Mouse (Mus musculus) embryo, embryonic 9.5 days (tissue): Measurements from ENCODE around the gene Mief2.

Experiments
- DNase-seq: peaks from one replicate; pipeline ENCODE4 v3.0.0-alpha.2; 2017; ENCODE audit errors: extremely low spot score

The Mief2 gene

DNA sequence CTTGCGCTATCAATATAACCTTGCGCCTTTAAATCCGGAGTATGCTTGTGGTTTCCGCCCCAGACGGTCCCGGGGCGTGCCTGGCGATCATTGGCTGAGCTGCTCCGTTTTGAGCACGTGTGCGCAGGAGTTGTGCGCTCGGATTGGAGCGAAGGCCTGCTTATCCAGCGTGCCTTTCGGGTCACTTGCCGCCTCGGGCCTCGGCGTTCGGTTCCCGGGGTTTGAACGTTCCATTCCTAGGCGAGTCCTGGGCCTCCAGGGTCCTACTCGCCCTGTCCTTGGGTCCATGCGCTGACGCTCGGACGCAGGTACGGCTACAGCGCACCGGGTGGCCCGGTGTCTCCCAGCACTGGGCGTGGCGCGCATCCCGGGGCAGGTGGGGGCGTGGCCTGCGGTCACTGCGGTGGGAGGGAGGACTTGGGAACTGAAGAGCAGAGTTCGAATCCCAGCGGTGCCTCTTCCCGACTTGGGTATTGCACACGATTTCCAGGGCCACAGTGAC is at the start of gene Mief2:
Gene Mief2, plus strand, starts transcription at position 139 of the 502 bp plus-strand sequence.
- DNase-seq = peak; percentile 91

DNA sequence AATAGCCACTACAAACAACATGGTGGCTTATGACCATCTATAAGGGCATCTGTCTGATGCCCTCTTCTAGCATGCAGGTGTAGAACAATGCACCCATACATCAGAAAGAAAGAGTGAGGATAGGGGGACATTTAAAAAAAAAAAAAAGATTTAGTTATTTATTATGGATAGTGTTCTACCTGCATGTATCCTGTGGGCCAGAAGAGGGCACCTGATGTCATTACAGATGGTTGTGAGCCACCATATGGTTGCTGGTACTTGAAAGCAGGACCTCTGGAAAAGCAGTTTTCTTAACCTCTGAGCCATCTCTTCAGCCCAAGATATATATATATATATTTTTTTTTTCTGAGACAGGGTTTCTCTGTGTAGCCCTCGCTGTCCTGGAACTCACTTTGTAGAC is 32.0 kb upstream of the Mief2 start:
- DNase-seq = no peak

DNA sequence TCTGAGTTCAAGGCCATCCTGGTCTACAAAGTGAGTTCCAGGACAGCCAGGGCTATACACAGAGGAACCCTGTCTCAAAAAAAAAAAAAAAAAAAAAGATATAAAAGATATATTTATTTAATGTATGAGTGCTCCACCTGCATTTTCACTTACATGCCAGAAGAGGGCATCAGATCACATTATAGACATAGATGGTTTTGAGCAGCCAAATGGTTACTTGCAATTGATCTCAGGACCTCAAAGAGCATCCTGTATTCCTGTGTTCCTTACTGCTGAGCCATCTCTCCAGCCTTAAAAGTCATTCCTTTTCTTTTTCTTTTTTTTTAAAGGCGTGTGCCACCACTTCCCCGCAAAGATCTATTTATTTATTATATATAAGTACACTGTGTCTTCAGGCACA is 30.6 kb upstream of the Mief2 start:
- no peak for DNase-seq

DNA sequence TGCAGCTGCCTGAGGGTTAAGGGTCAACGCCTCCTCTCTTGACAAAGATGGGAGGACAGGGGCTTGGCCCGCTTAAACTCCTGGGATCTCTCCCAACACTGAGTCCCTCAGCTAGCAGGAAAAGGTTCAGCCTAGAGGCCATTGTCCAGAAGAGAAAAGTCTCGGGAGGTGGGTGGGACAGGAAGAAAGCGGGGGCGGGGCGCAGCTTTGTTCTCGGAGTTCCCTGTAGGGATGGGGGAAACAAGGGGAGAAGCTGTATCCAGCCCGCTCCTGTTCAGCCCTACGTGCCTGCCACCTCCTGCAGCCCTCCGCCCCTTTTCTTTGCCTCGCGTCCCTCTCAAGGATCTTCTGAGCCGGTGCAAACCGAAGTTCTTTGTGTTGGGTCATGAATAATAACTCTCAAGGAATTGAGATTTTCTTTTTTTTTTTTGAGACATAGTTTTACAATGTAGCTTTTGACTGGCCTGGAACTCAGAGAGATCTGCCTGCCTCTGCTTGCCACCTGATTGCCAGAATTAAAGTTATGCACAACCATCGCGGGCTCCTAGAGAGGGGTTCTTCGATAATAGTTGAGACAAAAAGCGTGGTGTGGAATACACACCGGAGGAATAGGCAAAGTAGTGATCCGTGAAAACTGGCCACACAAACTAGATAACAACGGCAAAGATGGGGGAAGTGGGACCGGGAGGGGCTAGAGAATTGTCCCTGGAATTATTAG is 29.2 kb upstream of the Mief2 start:
- DNase-seq = peak; percentile 89

DNA sequence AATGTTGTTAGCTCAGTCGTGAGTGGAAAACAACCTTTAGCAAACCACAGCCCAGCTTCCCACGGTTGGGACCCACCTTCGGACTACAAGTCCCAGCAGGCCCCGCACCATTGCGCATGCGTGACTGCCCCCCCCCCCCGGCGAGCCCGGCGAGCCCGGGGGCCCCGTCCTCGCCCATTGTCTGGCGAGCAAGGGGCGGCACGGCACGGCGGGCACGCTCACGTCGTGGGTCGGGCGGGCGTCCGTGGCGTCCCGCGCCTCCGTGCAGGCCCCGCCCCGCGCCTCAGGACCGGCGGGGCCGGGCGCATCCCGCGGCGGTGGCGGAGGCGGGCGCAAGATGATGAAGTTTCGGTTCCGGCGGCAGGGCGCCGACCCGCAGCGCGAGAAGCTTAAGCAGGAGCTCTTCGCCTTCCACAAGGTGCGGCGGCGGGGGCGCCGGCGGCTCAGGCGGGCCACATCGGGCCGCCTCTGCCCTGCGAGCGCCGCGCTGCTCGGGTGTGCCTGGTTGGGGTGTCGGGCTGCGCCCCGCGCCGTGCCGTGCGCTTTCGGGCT is 28.6 kb upstream of the Mief2 start, which contains the start of gene Llgl1:
Gene Llgl1, plus strand, starts transcription at position 200 of the 552 bp plus-strand sequence.
- peak; percentile 99 for DNase-seq

DNA sequence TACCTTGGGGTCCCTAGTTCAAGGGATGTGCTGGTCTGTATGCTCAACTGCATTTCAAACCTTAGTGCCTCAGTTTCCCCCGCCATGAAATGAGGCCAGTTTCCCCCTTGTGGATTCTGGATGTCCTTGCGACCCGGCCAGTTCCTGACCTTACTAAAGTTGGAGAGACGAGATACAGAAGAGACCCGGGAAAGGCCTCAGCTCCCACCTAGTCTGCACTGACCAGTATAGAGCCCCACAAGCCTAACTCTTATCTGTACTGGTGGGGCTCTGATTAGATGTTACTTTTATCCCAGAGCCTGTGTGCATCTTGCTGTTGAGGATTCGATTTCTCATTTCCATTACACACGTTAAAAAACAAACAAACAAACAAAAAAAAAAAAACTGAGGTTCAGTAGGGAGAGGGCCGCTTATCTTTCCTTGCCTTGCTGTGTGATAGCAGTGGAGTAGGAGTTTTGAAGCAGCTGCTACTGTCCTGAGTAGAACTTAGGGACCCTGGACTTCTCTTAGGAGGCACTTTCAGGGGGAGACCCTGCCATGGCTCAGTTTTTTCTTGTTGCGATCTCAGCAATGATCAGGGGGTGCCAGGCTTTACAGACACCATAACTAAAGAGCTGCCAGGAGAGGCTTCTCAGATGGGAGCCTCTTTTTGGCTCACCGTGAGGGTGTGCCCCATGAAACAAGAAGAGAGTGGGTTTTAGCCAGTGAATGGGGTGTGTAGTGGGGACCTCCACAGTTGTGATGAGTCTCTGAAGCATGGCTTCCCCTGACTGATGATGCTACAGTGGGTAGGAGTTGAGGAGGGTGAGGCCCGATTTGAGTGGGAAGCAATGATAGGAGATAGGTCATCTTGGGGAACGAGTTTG is 27.6 kb upstream of the Mief2 start:
- no peak for DNase-seq

DNA sequence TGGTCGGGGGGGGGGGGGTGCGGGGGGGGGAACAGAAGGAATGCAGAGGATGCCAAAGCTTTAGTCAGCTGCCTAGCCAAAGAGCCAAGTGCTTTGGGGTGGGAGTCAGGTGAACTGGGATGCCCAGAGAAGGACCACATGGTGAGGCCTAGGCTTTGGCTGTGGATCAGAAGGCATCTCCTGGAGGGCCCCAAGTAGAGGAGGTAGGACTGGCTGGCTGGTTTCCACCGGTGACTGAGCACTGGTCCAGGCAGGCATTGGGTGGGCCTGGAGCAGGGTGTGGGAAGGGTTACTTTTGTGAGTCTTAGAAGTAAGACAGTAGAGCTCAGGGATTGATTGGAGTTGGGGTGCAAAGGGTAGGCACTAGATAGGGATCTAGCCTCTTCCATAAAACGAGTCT is 26.6 kb upstream of the Mief2 start:
- no peak for DNase-seq

DNA sequence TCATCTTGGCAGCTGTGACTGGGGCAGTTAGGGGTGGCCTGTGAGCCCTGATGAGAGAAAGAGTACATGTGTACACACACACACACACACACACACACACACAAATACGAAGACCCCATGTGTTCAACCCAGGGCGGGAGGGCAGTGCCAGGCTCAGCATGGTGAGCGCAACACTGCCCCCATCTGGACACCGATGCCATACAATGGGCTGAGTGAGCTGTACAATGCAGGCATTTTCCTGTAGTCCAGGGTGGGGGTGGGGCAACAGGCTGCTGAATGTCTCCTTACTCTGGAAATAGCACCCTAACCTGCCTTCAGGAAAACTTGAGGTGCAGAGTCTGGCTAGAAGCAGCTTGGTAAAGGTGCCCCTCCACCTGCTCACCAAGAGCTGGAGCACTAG is 25.1 kb upstream of the Mief2 start:
- DNase-seq = peak; percentile 69

DNA sequence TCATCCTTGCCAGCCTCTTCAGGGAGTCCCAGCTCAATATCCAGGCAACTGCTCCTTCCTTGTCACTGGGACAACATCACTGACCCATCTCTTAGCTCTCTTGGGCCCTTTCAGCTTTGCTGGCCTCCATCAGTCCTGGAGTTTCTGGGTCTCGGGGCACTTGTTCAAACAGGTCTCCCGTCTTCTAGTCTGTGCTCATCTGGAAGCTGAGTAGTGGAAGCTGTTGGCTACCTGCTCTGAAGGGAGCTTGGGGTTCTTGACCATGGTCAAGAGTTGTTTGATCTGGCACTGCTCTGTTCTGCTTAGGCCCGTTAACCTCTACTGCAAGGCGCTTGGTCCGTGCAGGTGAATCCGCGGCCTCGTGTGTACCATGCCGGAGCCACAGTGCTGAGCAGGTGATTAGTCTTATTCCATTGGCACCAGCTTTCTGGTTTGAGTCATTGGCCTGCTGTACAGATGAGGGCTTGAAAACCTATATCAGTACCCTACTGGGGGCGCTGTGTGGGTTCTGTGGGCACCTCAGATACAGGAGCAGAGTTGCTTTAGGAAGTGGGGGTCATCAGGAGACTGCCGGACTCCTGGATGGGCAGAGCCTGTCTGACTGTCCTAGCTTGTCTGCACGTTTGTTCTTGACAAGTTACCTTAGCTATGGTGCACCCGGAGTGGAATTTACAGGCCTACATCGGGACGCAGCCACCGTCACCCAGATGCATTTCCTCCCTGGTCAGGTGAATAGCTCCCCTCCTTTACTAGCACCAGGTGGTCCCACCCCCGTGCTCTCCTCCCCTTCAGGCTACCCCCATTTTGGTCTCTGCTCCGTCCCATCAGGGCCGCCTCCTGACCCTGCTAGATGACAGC is 23.9 kb upstream of the Mief2 start:
- DNase-seq = no peak

DNA sequence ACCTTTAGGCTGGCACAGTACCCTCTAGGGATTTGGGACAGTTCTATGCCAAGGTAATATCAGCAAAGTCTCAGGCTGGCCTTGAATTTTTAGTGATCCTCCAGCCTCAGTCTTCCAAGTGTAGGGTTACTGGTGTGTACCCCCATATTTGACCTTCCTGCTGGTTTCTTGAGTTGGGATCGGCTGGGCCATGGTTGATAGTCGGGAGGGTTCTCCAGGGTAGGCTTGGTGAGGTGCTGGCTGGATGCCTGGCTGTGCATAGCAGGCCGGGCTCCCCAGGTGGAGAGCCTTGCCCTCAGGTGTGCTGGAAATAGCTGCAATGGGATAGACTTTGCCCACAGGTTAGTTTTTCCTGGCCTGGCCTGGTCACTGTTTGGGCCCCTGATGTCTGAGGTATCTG is 22.9 kb upstream of the Mief2 start:
- DNase-seq = no peak

DNA sequence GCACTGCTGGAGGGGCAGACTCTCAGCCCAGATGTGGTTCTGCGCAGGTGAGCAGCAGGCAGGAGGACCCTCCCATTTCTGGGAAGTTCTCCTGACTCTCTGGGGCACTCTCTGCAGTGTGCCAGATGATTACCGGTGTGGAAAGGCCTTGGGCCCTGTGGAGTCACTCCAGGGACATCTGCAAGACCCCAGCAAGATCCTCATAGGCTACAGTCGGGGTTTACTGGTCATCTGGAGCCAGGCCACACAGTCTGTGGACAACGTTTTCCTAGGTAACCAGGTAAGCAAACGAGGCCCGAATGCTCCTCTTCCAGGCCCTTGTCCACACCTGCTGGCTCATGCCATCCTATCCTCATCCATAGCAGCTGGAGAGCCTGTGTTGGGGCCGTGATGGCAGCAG is 22.1 kb upstream of the Mief2 start:
- DNase-seq = no peak

DNA sequence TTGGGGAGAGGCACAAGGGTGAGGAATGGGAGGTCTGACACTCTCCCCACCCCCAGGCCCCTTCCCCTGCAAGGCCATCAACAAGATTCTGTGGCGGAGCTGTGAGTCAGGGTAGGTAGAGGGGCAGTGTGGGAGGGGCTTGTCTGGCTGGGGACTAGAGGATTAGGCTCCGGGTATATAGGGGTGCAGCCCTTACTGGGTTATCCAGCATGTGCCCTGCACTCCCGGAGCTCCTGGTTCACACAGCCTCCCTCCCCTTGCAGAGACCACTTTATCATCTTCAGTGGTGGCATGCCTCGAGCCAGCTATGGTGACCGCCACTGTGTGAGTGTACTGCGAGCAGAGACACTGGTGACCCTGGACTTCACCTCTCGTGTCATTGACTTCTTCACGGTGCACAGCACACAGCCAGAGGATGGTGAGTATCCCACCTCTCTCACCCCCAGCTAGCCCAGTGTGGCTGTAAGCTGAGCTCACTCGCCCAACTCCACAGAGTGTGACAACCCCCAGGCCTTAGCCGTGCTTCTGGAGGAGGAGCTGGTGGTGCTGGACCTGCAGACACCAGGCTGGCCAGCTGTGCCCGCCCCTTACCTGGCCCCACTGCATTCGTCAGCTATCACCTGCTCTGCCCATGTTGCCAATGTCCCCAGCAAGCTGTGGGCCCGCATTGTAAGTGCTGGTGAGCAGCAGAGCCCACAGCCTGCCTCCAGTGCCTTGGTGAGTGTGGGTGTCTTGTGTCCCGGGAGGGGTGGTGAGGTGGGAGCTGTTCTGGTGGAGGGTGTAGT is 21.3 kb upstream of the Mief2 start:
- DNase-seq = no peak

DNA sequence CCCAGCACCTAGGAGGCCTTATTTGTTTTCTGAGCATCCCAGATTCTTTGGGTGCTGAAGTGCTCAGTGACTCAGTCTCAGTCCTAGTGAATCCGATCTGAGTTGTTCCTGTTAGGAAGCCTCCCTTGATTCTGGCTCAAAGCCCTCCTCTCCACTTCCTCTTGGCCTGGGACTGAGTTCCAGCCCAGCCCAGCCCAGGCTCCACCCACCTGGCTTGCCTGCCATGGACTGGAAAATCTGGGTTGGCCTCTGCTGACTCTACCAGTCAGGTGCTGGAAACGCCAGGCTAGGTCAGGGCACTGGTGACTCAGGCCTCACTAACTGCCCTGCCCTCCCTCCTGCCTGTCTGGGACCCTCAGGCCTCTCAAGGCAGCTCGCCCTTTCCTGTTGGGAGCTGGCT is 20.5 kb upstream of the Mief2 start:
- no peak for DNase-seq

DNA sequence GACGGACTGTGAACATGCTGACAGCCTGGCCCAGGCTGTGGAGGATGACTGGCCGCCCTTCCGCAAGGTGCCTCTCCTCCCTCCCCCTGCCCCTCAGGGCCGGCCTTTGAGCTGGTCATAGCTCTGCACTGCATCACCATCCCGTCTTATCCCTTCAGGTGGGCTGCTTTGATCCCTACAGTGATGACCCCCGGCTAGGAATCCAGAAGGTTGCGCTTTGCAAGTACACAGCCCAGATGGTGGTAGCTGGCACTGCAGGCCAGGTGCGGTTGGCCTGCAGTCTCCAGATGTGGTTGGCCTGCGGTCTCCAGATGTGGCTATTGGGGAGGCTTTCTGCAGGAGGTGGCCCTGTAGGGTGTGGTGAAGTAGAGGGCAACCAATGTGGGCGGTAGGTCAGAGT is 19.6 kb upstream of the Mief2 start:
- no peak for DNase-seq

DNA sequence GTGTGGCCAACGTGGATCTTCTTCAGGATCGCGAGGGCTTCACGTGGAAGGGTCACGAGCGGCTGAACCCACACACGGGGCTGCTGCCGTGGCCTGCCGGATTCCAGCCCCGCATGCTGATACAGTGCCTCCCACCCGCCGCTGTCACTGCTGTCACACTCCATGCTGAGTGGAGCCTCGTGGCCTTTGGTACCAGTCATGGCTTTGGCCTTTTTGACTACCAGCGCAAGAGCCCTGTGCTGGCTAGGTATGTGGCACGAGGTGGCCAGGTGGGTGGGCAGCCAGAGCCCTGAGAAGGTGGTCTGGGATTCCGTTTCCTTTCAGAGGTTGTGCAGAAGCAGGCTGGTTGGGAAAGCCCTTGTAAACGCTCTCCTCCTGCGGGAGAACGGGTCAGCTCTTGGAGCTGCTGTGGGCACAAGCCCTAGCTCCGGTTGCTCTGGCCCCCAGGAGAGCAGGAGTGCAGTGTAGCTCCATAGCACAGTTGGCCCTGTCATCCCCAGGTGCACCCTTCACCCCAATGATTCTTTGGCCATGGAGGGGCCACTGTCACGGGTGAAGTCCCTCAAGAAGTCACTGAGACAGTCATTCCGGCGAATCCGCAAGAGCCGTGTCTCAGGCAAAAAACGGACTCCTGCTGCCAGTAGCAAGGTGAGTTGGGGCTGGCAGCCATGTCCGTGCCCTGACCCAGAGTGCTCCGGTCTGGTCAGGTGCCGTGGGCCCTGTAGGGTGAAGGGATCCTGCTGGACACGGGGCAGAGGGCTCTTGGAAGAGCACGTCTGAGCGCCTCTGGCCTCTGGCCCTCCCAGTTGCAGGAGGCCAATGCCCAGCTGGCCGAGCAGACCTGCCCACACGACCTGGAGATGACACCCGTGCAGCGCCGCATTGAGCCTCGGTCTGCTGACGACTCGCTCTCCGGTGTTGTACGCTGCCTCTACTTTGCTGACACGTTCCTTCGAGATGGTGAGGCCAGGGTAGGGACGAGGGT is 18.4 kb upstream of the Mief2 start:
- no peak for DNase-seq

DNA sequence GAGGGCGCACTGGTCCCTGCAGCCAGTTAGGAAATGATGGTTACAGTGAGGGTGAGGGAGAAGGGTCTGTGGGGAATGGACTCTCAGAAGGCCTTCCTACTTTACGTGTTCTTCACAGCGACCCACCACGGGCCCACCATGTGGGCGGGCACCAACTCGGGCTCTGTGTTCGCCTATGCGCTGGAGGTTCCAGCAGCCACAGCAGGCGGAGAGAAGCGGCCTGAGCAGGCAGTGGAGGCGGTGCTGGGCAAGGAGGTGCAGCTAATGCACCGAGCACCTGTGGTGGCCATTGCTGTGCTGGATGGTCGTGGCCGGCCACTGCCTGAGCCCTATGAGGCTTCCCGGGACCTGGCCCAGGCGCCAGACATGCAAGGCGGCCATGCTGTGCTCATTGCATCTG is 17.0 kb upstream of the Mief2 start:
- no peak for DNase-seq

DNA sequence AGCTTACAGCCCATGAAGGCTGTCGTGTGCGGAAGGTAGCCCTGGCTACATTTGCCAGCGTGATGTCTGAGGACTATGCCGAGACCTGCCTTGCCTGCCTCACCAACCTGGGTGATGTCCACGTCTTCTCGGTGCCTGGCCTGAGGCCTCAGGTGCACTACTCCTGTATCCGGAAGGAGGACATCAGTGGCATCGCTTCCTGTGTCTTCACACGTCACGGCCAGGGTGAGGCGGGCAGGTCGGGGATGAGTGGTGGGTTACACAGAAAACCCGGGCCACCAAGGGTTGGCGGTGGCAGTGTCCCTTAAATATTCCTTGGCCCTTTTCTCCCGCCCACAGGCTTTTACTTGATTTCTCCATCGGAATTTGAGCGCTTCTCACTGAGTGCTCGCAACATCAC is 16.2 kb upstream of the Mief2 start:
- no peak for DNase-seq

DNA sequence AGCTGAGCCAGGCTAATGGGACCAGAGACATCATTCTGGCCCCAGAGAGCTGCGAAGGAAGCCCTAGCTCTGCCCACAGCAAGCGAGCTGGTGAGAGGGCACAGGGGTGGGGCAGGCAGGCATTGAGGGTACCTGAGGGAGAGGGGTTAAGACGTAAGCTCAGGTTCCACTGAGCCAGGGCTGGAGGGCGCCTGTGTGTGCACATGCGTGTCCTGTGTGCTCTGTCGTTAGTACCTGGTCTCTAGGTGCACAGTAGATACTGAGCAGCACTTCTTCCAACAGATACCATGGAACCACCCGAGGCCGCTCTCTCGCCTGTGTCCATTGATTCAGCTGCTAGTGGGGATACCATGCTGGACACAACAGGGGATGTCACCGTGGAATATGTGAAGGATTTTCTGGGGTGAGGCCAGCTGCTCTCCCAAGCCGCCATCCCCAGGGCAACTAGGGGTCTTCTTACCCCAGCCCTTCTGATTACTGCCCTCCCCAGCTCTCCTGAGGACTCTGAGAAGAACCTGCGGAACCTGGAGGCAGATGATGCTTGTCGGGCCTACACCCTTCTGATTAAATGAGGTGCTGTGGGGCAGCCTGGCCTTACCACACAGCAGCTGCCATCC is 15.5 kb upstream of the Mief2 start:
- DNase-seq = no peak

DNA sequence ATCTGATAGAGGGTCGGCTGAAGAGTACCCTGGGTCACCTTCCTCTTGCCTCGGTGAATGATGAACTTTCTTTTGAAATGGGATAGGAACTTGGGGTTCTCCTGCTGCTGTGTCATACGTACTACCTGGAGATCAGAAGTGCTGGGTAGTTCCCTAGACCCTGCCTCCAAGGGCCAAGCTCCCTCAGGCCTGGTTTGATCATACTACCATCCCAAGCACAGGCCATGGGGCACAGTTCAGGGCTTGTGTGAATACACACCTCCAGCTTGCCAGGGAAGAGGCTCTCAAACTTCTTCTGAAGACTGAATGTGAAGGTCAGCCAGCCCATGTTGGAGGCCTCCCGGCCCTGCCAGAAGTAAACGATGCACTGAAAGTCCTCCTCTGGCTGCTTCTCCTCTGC is 12.4 kb upstream of the Mief2 start:
- DNase-seq = no peak
